Mouse (Mus musculus) adrenal gland, postnatal 10 days (tissue): Measurements from ENCODE around the gene Olfr160. TPM values are rescaled to one million over a fixed set of nuclear protein-coding genes. Genes with fewer than 3 reads are reported as not detected.

Experiments
- DNase-seq: peaks from one replicate; pipeline ENCODE4 v3.0.0; 2021; ENCODE audit warnings: mixed read lengths
- long read RNA-seq, 2 experiments: library from polyadenylated mRNA; stranded (forward); transcript quantifications; one replicate each; pipeline ENCODE4 v2.0.0; 2021
- total RNA-seq, 2 experiments: library from RNA; stranded (reverse); gene quantifications; 2 replicates each; pipeline ENCODE4 v1.2.3; 2021

Olfr160 gene
- not detected for total RNA-seq
- long read RNA-seq, experiment 1, result 0 reads
- long read RNA-seq, experiment 2, result 0 reads

GRCm38 (mm10) chr9:37716150-37716549 lies at the start of gene Olfr160:
Gene Olfr160 (minus strand): TSS chr9:37716250.
- DNase-seq, result no peak

GRCm38 (mm10) chr9:37762541-37762940 lies 46.5 kb upstream of the Olfr160 start:
- DNase-seq, result peak; percentile 52

GRCm38 (mm10) chr9:37761728-37762127 lies 45.7 kb upstream of the Olfr160 start:
- DNase-seq, result no peak

GRCm38 (mm10) chr9:37752006-37752405 lies 36.0 kb upstream of the Olfr160 start:
- peak; percentile 35 for DNase-seq

- no peak for DNase-seq
These were observed 35.4 kb upstream of the Olfr160 start for GRCm38 (mm10) chr9:37751467-37751866.

- no peak for DNase-seq
These were observed 34.4 kb upstream of the Olfr160 start for GRCm38 (mm10) chr9:37750319-37751075.

GRCm38 (mm10) chr9:37744806-37745205 lies 28.8 kb upstream of the Olfr160 start, which contains the start of gene Olfr874:
Gene Olfr874 (plus strand): TSS chr9:37745106.
- DNase-seq, result no peak

- no peak for DNase-seq
These were observed 18.3 kb upstream of the Olfr160 start for GRCm38 (mm10) chr9:37734310-37734709.

GRCm38 (mm10) chr9:37689970-37690686 lies 25.9 kb downstream of the Olfr160 start:
- peak; percentile 45 for DNase-seq

GRCm38 (mm10) chr9:37687941-37688303 lies 28.1 kb downstream of the Olfr160 start:
- DNase-seq, result no peak

GRCm38 (mm10) chr9:37687288-37687940 lies 28.6 kb downstream of the Olfr160 start:
- no peak for DNase-seq

GRCm38 (mm10) chr9:37681123-37681522 lies 34.9 kb downstream of the Olfr160 start:
- no peak for DNase-seq

GRCm38 (mm10) chr9:37675287-37675686 lies 40.8 kb downstream of the Olfr160 start:
- no peak for DNase-seq

- no peak for DNase-seq
These were observed 45.8 kb downstream of the Olfr160 start for GRCm38 (mm10) chr9:37670261-37670660.

- no peak for DNase-seq
These were observed 46.4 kb downstream of the Olfr160 start for GRCm38 (mm10) chr9:37669678-37670077.

- DNase-seq, result peak; percentile 38
These were observed 46.9 kb downstream of the Olfr160 start, which contains the start of gene Panx3 for GRCm38 (mm10) chr9:37669115-37669514. Gene Panx3 (minus strand): TSS chr9:37669235.

- DNase-seq, result no peak
These were observed 50.0 kb downstream of the Olfr160 start for GRCm38 (mm10) chr9:37666045-37666444.

- DNase-seq, result no peak
These were observed 51.4 kb downstream of the Olfr160 start for GRCm38 (mm10) chr9:37664604-37665003.

- no peak for DNase-seq
These were observed 52.8 kb downstream of the Olfr160 start for GRCm38 (mm10) chr9:37663210-37663609.

- DNase-seq, result no peak
These were observed 56.6 kb downstream of the Olfr160 start for GRCm38 (mm10) chr9:37659413-37659812.
